ENCODE assay signal across 10 mouse cellular contexts in genomic region chr12:73162408-73163181, GRCm38 (mm10). TPM values are rescaled to one million over a fixed set of nuclear protein-coding genes. Genes with fewer than 3 reads are reported as not detected.
DNase-seq lines count a peak whose midpoint lies in the region.
"Had no signal": no experiment of that assay in that cellular context is flagged by ENCODE, and none has a peak within 500 bp of the region (broad histone marks: within the 10 kb centered on the region; RNA-seq: fewer than 3 reads in every experiment).

No protein-coding gene starts in this region.

- peaks cover 8% of the 10 kb centered on the region for H3K36me3 ChIP-seq in forebrain, embryonic 10.5 days (replicated peaks)
- H3K36me3 ChIP-seq: midbrain, embryonic 12.5 days had no signal

- no peak overlapping the region for H3K27ac ChIP-seq in forebrain, embryonic 10.5 days
- H3K27ac ChIP-seq: midbrain, embryonic 12.5 days had no signal

- H3K27me3 ChIP-seq in forebrain, embryonic 10.5 days (ENCODE audit: poor library complexity, severe bottlenecking) = no peaks in the 10 kb centered on the region
- H3K27me3 ChIP-seq: midbrain, embryonic 12.5 days had no signal

- WGBS in forebrain, embryonic 10.5 days = 75% methylated on average over 13 of the region's 13 CpGs

- H3K9me3 ChIP-seq in forebrain, embryonic 10.5 days = peaks cover 8% of the 10 kb centered on the region; the same call in 1 of the 2 replicates

- peaks cover 10% of the 10 kb centered on the region for H3K4me1 ChIP-seq in forebrain, embryonic 10.5 days
- H3K4me1 ChIP-seq: midbrain, embryonic 12.5 days had no signal

- DNase-seq in layer of hippocampus, adult 9-10 months (ENCODE audit: low spot score) = peak; percentile 11
- DNase-seq in layer of hippocampus, postnatal 10 days (ENCODE audit: low spot score in 2 of 2) = no peak
- DNase-seq in adrenal gland, adult 8-10 months = peak; percentile 34
- peak; percentile 37 for DNase-seq in fat pad, adult 2 months (ENCODE audit: extremely low read depth, low read depth, low spot score)
- peak; percentile 7 for DNase-seq in lung, postnatal 14 days
- no peak for DNase-seq in testis, postnatal 10 days (ENCODE audit: low spot score)
- no peak for DNase-seq in right cerebral cortex, postnatal 36 days (ENCODE audit: low spot score in 2 of 2)
- no peak for DNase-seq in forebrain, embryonic 10.5 days (ENCODE audit: extremely low spot score, low spot score)

- H3K4me3 ChIP-seq in forebrain, embryonic 10.5 days = no peak overlapping the region
- H3K4me3 ChIP-seq: erythroblast, embryonic 14.5 days; midbrain, embryonic 12.5 days had no signal

RNA-seq across cellular contexts. Expression of gene Mnat1, which starts 39.1 kb away (rescaled TPM):
- 10 to 100 TPM; 16.4 to 20.4 TPM for total RNA-seq in layer of hippocampus, postnatal 10 days (2021)
- 10 to 100 TPM; 21.1 to 29.8 (median 24.7) TPM for total RNA-seq in adrenal gland, adult 8-10 months (2022)
- 35.8 and 37.5 TPM in 2 replicates for polyA plus RNA-seq in forebrain, embryonic 10.5 days (2016; fragmentation: Nextera tagmentation; extraction: Ambion mirVana)

RNA-seq across cellular contexts. Expression of gene Six4, which starts 49.3 kb away (rescaled TPM):
- under 1 TPM; 0.55 to 0.56 TPM for total RNA-seq in layer of hippocampus, postnatal 10 days (2021)
- 1 to 10 TPM in 2 of 4 experiments, under 1 TPM in 2; 0.94 to 1.4 (median 1.0) TPM for total RNA-seq in adrenal gland, adult 8-10 months (2022)
- polyA plus RNA-seq in forebrain, embryonic 10.5 days (2016; fragmentation: Nextera tagmentation; extraction: Ambion mirVana) = 7.0 and 7.6 TPM in 2 replicates

Comparison
In these comparisons a context has a peak if more than half of its experiments do, and no peak if none do; other contexts are left out.
1. DNase-seq: peak in layer of hippocampus, adult 9-10 months (single experiment), adrenal gland, adult 8-10 months (single experiment), fat pad, adult 2 months (single experiment) and lung, postnatal 14 days (single experiment); none in layer of hippocampus, postnatal 10 days (0 of 2), testis, postnatal 10 days (single experiment), right cerebral cortex, postnatal 36 days (0 of 2) and forebrain, embryonic 10.5 days (single experiment).